Mouse (Mus musculus) gastrocnemius, postnatal 14 days (tissue): ENCODE data around the gene Dusp10. TPM values are rescaled to one million over a fixed set of nuclear protein-coding genes. Genes with fewer than 3 reads are reported as not detected.

ENCODE experiments used
- DNase-seq: peaks from one replicate; pipeline ENCODE4 v3.0.0; 2021; ENCODE audit warnings: mixed read lengths
- intact Hi-C: fragments of 180-260 bp; cut with DNase I; formaldehyde crosslinking; loops from one replicate; pipeline ENCODE4 v1.15.1; 2025; ENCODE audit warnings: low total_unique reads
- total RNA-seq, 2 experiments: library from RNA; stranded (reverse); gene quantifications; 2 replicates each; pipeline ENCODE4 v1.2.3; 2021

Dusp10 gene
- total RNA-seq, 2 experiments from 2014 or later, result 14.0 to 28.0 TPM

GRCm38 (mm10) chr1:184025079-184025478 lies 12.0 kb downstream of the Dusp10 start:
- DNase-seq, result no peak
- intact Hi-C loops, result no loop called here

DNA sequence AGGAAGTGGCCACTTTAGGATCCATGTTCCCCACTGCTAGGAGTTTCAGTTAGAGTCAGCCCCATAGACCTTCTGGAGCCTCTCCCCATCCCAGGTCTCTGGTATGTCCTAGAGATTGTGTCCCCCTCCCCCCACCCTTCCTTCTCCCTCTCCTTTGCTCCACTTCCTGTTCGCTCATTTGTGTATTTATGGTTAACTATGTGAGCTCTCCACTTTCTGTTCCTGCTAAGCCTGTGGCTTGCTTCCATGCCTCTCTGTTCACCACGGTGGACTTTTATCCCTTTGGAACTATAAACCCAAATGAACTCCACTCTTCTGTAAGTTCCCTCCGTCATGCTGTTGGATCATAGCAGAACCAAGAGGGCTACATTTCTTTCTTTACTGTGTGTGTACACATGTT lies 13.9 kb downstream of the Dusp10 start:
- no peak for DNase-seq
- intact Hi-C loops, result no loop called here

DNA sequence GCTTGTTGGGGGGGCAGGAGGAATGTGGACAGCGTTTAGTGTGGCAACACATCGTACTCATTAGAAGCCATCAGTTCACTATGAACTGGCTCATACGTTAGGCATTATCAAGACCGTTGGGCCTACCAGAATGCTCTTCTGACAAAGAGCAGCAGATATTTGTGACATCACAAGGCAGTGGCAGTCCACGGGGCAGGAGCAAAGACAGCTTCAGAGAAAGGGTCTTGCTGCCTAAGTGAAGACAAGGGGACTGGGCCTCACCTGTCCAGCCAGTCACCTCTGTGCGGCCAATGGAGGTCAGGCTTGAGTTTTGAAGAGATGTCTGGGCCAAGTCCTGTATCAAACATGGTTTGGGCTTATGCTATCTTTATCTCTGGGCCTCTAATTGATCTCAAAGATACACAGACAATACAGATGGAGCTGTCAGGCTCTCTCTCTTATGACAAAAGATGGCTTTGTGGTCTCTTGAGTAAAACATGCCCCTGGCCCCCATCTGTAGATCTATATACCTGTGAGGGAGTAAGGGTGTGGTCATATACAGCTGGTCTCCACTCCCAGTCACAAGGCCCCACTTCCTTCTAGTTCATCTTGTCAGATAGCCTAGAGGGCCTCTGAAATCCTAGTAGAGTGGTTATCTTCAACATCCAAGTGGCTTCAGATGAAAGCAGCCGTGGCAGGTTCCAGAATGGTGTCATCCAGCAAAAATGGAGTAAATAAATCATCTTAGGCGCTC lies 17.1 kb downstream of the Dusp10 start:
- intact Hi-C loops, result no loop called here
- DNase-seq, result no peak

DNA sequence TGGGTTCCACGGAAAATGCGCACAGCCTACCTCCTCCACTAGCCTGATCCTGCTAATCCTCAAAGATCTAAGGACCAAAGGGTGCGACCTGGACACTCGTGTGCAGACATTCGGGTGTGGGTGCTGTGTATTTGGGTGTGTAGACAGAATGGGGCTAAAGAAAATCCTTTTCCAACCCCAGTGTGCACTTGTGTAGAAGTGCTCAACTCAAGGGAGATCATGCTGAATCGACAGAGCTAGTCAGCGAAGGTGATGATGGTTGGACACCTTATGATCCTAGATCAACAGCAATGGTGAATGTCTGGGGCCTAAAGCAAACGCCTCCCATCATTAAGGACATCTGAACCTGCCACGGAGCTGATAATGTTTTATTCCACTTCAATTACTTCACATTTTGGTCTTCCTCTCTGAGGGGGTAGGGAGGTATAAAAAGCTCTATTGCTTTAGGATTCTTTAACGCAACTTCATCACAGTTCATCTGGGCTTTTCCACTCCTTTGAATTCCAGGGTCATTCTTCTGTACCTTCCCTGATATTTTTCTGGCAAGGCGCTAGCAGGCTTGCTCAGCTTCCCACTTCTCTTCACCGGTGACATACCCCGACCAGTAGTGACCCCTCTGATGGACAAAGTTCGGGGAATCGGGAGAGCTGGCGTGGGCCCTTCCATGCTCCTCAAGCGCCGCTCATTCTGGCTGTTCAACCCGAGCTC lies 19.7 kb downstream of the Dusp10 start:
- intact Hi-C loops, result no loop called here
- DNase-seq, result no peak

DNA sequence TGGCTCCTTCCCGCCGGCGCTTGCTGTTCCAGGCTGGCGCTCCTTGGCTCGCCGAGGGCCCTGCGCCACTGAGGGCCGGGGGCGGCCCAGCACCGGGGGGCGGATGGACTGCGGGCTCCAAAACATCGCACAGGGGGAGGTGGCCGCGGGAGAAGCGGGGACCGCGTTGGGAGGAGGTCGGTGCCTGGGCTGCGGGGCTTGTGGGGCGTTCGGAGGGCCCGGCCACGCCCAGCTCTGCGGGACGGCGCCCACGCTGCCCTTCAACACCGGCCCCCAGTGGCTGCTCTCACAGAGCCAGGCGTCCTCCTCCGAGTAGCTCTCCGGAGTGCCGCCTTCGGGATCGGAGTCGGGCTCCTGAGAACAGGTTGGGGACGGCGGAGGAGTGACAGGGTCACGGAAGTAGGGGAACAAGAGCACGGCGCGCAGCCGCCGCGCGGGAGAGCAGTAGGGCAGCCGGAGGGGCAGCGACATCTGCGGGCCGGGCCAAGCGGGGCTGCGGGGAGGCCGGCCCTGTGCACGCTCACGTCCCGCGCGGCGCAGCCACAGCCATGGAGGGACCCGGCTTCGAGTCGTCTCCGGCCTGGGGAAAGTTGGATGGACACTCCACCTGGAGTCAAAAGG lies 20.4 kb downstream of the Dusp10 start:
- peak; percentile 77 for DNase-seq
- intact Hi-C loops, result no loop called here

DNA sequence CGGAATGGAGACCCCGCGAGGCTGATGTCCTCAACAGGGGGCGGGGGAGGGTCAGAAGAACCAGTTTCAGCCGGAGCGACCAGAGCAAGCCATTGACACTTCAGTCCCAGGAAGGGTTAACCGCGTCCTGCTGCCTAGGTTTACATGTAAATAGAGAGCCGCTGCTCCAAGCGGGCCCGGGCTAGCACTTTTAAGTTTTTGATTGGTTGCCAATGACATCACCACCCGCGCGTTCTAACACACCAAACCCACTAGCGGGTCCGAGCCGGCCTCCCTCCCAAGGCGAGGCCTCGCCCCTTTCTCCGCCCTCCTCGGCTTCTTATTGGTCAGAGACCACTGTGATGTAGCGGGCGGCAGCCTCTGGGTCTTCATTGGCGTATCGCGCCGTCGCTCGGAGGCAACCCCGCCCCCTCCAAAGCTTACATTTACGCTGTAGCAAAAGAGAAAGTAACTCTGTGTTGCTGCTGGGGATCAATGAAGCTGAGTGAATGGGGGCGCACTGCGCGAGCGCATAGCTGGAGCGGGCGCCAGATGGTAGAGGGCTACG lies 21.0 kb downstream of the Dusp10 start, which contains the start of gene 1700056E22Rik:
Gene 1700056E22Rik, minus strand, starts transcription at position 291 of the 547 bp plus-strand sequence.
- peak; percentile 99 for DNase-seq
- intact Hi-C loops, result no loop called here

DNA sequence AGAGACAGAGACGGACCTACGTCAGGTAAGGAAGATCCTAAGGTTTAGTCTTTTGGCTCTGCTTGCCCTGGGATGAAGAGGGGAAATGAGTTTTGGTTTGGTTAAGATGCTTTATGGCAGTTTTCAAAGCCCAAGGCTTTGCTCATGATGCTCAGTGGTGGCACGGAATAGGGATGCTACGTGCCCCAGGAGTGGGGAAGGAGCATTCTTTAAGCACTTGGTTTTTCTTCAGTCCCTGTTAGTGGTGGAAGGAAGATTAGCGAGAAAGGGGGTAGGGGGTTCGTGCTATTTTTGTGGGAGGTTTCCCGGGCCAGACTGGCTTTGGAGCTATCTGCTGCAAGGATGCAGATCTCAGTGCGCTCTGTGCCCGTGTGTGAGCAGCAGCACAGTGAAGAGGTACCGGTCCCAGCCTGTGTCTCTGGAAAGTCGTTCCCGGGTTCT lies 21.7 kb downstream of the Dusp10 start:
- DNase-seq, result no peak
- intact Hi-C loops, result no loop called here

DNA sequence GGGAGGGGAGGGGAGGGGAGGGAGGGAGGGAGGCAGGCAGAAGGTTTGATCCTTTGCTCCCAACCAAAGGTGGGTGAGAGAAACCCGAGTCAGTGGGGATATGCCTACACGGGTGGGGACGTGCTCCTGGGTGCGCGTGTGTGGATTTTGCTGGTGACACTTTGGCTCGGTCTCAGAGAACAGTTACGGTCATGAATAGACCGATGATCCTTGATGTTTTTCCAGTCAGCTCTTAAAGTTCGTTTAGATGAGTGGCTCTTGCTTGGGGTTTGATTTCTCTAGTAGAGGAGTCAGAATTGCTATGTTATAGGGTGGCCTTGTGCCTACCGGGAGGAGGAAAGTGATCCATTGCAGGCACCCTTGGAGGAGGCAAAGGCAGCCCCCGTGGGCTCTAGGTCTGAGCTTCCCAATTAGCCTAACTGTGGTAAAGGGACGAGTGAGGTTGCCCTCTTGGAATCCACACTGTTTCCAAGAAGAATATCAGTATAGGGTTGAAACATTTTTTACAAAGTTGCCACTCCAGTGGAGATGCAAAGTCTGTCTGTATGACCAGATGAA lies 22.3 kb downstream of the Dusp10 start:
- intact Hi-C loops, result no loop called here
- no peak for DNase-seq

GRCm38 (mm10) chr1:184037802-184038201 lies 24.7 kb downstream of the Dusp10 start:
- intact Hi-C loops, result no loop called here
- no peak for DNase-seq

DNA sequence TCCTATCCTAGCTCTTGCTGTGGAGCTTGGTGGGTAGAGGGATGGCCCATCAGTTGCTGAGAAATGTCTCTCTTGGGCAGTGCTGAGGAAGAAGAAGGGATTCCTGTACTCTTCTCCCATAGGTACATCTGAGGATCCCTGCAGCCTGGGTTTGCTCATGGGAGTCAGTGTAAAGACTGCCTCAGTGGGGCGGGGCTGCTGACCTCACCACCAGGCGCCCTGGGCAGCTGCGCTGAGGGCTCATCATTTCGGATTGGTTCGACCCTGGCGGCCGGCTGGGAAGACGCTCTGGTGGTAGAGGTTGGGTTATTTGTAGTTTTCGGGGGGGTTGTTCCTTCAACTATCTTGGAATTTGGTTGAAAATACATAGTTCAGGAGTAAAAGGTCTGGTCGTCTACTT lies 26.2 kb downstream of the Dusp10 start:
- DNase-seq, result no peak
- intact Hi-C loops, result no loop called here

- DNase-seq, result peak; percentile 61
- intact Hi-C loops, result no loop called here
These were observed 27.1 kb downstream of the Dusp10 start for GRCm38 (mm10) chr1:184040181-184040580.

- intact Hi-C loops, result no loop called here
- DNase-seq, result no peak
These were observed 27.8 kb downstream of the Dusp10 start for GRCm38 (mm10) chr1:184040906-184041305.

- DNase-seq, result peak; percentile 73
- intact Hi-C loops, result no loop called here
These were observed 28.9 kb downstream of the Dusp10 start for GRCm38 (mm10) chr1:184041778-184042573.

DNA sequence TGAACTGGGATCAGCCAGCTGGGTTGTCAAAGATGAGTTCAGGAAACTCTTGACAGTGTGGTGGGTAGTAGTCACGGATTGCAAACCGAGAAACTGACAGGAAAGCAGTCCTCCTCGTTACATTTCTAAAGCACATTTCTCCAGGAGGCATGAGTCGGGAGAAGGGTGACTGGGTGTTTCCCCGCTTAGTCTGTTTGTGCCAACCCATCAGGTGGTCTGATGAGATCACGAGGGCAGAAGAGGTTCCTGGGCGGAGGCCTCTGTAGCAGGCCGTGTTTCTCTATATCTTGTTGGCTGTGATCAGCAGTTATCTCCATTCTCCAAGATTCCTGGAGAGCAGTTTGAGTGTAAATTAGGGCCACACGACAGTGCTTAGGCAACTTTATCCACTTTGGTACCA lies 29.6 kb downstream of the Dusp10 start:
- DNase-seq, result no peak
- intact Hi-C loops, result no loop called here

- intact Hi-C loops, result no loop called here
- no peak for DNase-seq
These were observed 30.3 kb downstream of the Dusp10 start for GRCm38 (mm10) chr1:184043391-184043790.

DNA sequence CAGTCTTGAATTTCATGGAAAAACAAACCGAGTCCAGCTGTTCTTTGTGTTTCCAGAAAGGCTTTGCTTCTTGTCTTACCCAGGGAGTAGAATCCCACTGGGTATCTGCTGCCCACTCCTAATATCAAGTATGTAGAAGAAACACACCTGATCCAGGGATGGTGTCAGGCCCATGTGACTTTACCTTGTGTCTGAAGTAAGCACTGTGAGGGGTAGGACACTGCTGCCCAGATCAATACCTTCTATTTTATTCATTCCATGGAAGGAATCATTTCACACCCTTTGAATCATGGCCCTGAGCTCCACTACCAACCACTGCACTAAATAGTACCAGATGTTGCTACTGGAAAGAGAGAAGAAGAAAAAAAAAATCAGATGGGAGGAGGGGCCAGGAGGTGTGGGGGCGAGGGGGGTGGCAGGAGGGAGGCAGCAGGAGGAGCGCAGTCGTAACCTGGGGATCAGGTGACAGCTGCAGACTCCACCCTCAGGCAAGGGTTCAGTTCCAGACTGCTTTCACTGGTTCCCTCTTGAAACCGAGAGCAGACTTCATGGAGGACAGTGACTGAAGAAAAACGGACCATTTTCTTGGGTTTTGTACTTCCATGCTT lies 33.1 kb downstream of the Dusp10 start:
- intact Hi-C loops, result no loop called here

DNA sequence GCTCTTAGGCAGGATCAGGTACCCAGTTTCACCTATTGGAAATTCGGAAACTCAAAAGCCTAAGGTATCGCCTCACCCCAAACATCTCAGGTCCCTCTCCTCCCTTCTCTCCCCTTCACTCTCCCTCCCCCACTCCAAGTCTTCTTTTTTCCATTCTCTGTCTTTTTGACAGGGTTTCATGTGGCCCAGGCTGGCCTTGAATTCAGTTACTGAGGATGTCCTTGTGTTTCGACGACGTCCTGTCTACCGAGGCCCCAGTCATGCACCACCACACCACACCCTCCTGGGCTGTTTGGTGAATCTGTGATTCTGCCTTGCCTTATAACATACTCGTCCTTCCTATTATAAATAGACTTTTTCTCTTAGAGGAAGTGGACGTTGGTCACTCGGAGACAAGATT lies 34.7 kb downstream of the Dusp10 start:
- no peak for DNase-seq
- intact Hi-C loops, result no loop called here

More for the DNA sequence above, 33.1 kb downstream of the Dusp10 start:
- DNase-seq, result no peak

GRCm38 (mm10) chr1:184048675-184049418 lies 35.7 kb downstream of the Dusp10 start:
- DNase-seq, result no peak
- intact Hi-C loops, result no loop called here
